10 mouse cellular contexts compared by ENCODE assay signal in genomic region chr10:13569818-13570217, GRCm38 (mm10). TPM values are rescaled to one million over a fixed set of nuclear protein-coding genes. Genes with fewer than 3 reads are reported as not detected.
DNase-seq lines count a peak whose midpoint lies in the region; ATAC-seq lines count a peak whose summit lies in the region.
"Had no signal": no experiment of that assay in that cellular context is flagged by ENCODE, and none has a peak within 500 bp of the region (broad histone marks: within the 10 kb centered on the region; RNA-seq: fewer than 3 reads in every experiment).

No protein-coding gene starts in this region.

- H3K4me1 ChIP-seq in forebrain, embryonic 15.5 days: peaks cover 13% of the 10 kb centered on the region
- peaks cover 11% of the 10 kb centered on the region; the same call in 1 of the 2 replicates for H3K4me1 ChIP-seq in midbrain, embryonic 15.5 days

- peaks cover 4% of the 10 kb centered on the region; the same call in 1 of the 2 replicates for H3K27me3 ChIP-seq in forebrain, embryonic 15.5 days
- H3K27me3 ChIP-seq in midbrain, embryonic 15.5 days (replicated peaks): peaks cover 21% of the 10 kb centered on the region

- no peak overlapping the region for H3K27ac ChIP-seq in forebrain, embryonic 15.5 days (replicated peaks)
- H3K27ac ChIP-seq in midbrain, embryonic 15.5 days: no peak overlapping the region

- no peak overlapping the region for H3K4me2 ChIP-seq in forebrain, embryonic 15.5 days (replicated peaks)
- no peak overlapping the region for H3K4me2 ChIP-seq in midbrain, embryonic 15.5 days

- H3K4me3 ChIP-seq in forebrain, embryonic 15.5 days: no peak overlapping the region
- no peak overlapping the region for H3K4me3 ChIP-seq in midbrain, embryonic 15.5 days

- H3K9ac ChIP-seq in forebrain, embryonic 15.5 days (replicated peaks): no peak overlapping the region
- H3K9ac ChIP-seq in midbrain, embryonic 15.5 days: no peak overlapping the region

- WGBS in forebrain, embryonic 15.5 days: 2% methylated on average over 7 of the region's 7 CpGs
- WGBS in midbrain, embryonic 15.5 days: 15% methylated on average over 7 of the region's 7 CpGs

- no peaks in the 10 kb centered on the region for H3K36me3 ChIP-seq in forebrain, embryonic 15.5 days
- H3K36me3 ChIP-seq in midbrain, embryonic 15.5 days (replicated peaks): no peaks in the 10 kb centered on the region

- no peaks in the 10 kb centered on the region for H3K9me3 ChIP-seq in forebrain, embryonic 15.5 days
- H3K9me3 ChIP-seq in midbrain, embryonic 15.5 days: no peaks in the 10 kb centered on the region

- peak; percentile 88 for ATAC-seq in forebrain, embryonic 15.5 days (replicated peaks)
- peak; percentile 83 for ATAC-seq in midbrain, embryonic 15.5 days (replicated peaks)
- no peak for ATAC-seq in activated CD4-positive, CD25-positive, alpha-beta regulatory T cell, adult 4 months

- peak; percentile 16 for DNase-seq in kidney, adult 18-20 months
- no peak for DNase-seq in kidney, adult 11 months
- DNase-seq in Muller cell, postnatal 12 days (ENCODE audit: inconsistent ontology term): peak; percentile 34
- DNase-seq in layer of hippocampus, postnatal 10 days (ENCODE audit: low spot score in 2 of 2): no peak
- no peak for DNase-seq in frontal cortex, postnatal 36 days (ENCODE audit: low spot score in 2 of 2)
- DNase-seq: heart, adult 18-20 months; thymus, postnatal 4 days had no signal

RNA-seq across cellular contexts. Expression of gene Pex3, which starts 16.9 kb away (rescaled TPM):
- 29.3 and 30.7 TPM in 2 replicates for polyA plus RNA-seq in forebrain, embryonic 15.5 days (2015; fragmentation: Nextera tagmentation; extraction: Ambion mirVana)
- 27.8 TPM in 2 replicates for polyA plus RNA-seq in midbrain, embryonic 15.5 days (2015; fragmentation: Nextera tagmentation; extraction: Ambion mirVana)
- total RNA-seq in layer of hippocampus, postnatal 10 days (2021): 10 to 100 TPM; 24.5 to 28.3 TPM
- polyA plus RNA-seq in activated CD4-positive, CD25-positive, alpha-beta regulatory T cell, adult 4 months (2017; shearing (Covaris generic)): 10 to 100 TPM; 28.7 to 32.0 TPM

RNA-seq across cellular contexts. Expression of gene Adat2, which starts 17.1 kb away (rescaled TPM):
- polyA plus RNA-seq in forebrain, embryonic 15.5 days (2015; fragmentation: Nextera tagmentation; extraction: Ambion mirVana): 2.0 and 2.2 TPM in 2 replicates
- polyA plus RNA-seq in midbrain, embryonic 15.5 days (2015; fragmentation: Nextera tagmentation; extraction: Ambion mirVana): 1.5 and 2.0 TPM in 2 replicates
- total RNA-seq in layer of hippocampus, postnatal 10 days (2021): 1 to 10 TPM; 8.8 to 9.4 TPM
- polyA plus RNA-seq in activated CD4-positive, CD25-positive, alpha-beta regulatory T cell, adult 4 months (2017; shearing (Covaris generic)): 1 to 10 TPM; 4.6 to 6.1 TPM

Comparison
In these comparisons a context has a peak if more than half of its experiments do, and no peak if none do; other contexts are left out.
1. DNase-seq: peak in kidney, adult 18-20 months (single experiment) and Muller cell, postnatal 12 days (single experiment); none in kidney, adult 11 months (single experiment), layer of hippocampus, postnatal 10 days (0 of 2) and frontal cortex, postnatal 36 days (0 of 2).